Mouse (Mus musculus): ENCODE measurements around the gene Rfx3.
A peak's percentile ranks its signal among the peaks of the same experiment; 100 is the strongest.

The Rfx3 gene

GRCm38 (mm10) chr19:27905172-27905571 is 105.8 kb downstream of the Rfx3 start:
- no peak for DNase-seq (ENCODE audit: low read depth, low spot score)

DNA sequence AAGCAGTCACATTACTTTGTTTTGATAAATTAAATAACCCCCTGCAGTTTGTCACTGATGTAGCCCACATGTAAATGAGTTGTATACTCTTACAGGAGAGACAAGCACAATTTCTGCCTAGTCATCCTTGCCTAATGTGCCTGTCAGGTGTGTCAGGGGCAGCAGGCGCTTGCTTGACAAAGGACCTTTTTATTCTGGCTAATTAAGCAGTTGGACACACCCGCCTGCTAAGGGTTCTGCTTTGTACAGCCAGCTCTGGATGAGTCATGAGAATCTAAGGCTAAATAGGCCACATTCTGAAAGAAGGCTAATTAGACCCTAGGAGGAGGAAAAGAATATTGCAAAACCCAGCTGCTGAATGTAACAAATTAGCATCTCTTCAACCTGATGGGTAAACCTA is 106.3 kb downstream of the Rfx3 start:
- no peak for DNase-seq (ENCODE audit: low read depth, low spot score)

- no peak for DNase-seq (ENCODE audit: low read depth, low spot score)
Observed at GRCm38 (mm10) chr19:27904209-27904608, 106.8 kb downstream of the Rfx3 start.

GRCm38 (mm10) chr19:27902601-27903000 is 108.4 kb downstream of the Rfx3 start:
- no peak for DNase-seq (ENCODE audit: low read depth, low spot score)

GRCm38 (mm10) chr19:27901693-27902092 is 109.3 kb downstream of the Rfx3 start:
- no peak for DNase-seq (ENCODE audit: low read depth, low spot score)

- no peak for DNase-seq (ENCODE audit: low read depth, low spot score)
Observed at GRCm38 (mm10) chr19:27884520-27884919, 126.4 kb downstream of the Rfx3 start.

DNA sequence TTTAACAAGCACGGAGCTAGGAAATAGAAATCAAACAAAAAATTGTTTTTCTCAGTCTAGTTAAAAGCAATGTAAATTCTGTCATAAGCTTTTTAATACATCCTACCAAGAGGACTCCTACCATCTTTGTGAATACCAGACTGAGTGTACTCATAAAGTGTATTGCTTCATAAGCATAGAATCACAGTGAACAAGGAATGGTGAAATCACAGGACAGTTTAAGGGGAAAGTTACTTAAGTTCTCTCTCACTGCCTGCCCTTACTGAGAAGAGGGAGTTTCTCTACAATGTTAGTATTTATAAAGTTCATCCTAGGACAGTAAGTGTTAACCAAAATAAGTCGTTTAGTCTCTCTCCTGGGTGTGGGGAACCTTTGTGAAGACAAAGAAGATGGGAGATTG is 133.5 kb downstream of the Rfx3 start:
- DNase-seq (ENCODE audit: low read depth, low spot score) = no peak

DNA sequence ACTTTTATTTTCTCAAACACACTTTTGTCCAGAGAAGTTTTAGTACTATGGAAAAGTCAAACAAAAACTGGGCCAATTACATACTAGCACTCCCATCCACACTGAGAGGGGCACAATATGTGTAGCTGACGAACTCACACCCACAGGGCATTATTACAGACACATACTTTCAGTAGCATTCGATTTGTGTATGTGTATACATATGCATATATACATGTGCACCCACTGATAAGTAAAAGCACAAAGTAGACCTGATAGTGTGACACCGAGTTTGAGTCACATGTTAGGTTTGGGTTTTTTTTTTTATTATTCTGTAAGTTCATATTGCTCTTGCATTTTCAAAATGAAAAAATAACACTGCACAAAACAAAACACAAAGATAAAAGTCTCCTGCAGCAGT is 140.2 kb downstream of the Rfx3 start:
- DNase-seq (ENCODE audit: low read depth, low spot score) = no peak

- DNase-seq (ENCODE audit: low read depth, low spot score) = no peak
Observed at GRCm38 (mm10) chr19:27859641-27860040, 151.3 kb downstream of the Rfx3 start.

GRCm38 (mm10) chr19:27848946-27849345 is 162.0 kb downstream of the Rfx3 start:
- no peak for DNase-seq (ENCODE audit: low read depth, low spot score)

GRCm38 (mm10) chr19:27847055-27847454 is 163.9 kb downstream of the Rfx3 start:
- no peak for DNase-seq (ENCODE audit: low read depth, low spot score)

DNA sequence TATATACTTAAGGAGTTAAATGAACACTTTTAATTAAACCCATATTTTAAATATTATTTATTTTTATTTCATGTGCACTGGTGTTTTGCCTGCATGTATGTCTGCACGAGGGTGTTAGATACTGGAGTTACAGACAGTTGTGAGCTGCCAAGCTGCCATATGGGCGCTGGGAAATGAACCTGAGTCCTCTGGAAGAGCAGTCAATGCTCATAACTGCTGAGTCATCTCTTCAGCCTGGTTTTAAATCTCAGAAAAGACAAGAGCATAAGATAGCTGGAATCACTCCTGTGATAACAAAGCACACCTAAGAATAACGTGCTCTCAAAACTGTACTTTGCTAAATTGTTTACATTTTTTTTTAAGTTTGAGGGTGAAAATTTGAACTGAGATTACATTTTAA is 172.3 kb downstream of the Rfx3 start:
- DNase-seq (ENCODE audit: low read depth, low spot score) = no peak

DNA sequence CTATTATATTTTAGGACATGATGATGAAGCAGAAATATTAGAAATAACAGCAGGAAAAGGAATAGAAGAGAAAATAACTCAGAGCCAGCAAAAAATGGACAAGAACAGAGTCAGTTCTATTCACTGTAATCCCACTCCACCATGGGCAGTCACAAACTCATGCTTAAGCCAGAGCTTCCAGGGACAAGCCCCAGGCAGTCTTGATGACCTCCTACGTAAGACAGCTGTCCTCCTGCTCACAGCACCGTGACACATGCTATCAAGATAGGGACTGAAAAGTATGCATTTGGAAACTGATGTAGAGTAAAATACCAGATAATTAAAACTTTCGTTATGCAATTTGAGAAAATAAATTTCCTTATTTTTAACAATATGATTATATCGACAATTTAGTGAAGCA is 172.9 kb downstream of the Rfx3 start:
- no peak for DNase-seq (ENCODE audit: low read depth, low spot score)

DNA sequence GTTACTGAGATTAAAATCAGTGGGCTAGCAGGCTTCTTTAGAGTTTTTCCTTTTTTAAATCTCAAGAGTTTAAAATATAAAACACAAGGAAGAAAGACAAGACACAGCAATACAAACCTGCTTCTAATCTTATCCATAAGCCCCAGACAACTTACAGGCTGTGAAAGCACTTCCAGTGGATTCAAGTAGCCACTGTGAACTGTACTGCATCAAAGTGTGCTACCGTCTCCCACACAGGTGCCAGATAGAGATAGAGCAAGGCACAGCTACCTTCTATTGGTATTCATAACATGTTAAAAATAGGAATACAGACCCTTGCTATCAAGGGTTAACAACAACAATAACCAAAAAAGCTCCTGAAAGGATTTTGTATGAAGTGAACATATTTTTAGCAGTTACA is 178.5 kb downstream of the Rfx3 start:
- DNase-seq (ENCODE audit: low read depth, low spot score) = no peak

GRCm38 (mm10) chr19:27828316-27828715 is 182.7 kb downstream of the Rfx3 start:
- no peak for DNase-seq (ENCODE audit: low read depth, low spot score)

- no peak for DNase-seq (ENCODE audit: low read depth, low spot score)
Observed at GRCm38 (mm10) chr19:27817661-27818060, 193.3 kb downstream of the Rfx3 start.

DNA sequence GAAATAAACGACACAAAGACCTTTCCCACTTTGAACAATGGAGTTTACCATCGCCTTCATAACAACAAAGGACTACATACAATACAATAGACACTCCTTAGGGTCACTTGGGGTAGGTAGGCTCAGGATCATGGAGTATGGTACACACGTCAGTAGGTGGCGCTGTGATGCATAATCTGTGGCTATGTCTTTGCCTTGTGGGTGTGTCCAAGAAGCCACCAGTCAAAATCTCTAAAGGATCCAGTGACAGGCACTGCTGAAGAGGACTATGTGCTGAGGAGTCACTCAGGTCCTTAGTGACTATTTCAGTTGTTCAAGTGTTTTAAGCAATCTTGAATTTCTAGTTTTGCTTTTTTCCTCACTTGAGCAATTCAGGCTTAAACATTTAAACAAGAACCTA is 230.9 kb downstream of the Rfx3 start:
- no peak for DNase-seq (ENCODE audit: low read depth, low spot score)

DNA sequence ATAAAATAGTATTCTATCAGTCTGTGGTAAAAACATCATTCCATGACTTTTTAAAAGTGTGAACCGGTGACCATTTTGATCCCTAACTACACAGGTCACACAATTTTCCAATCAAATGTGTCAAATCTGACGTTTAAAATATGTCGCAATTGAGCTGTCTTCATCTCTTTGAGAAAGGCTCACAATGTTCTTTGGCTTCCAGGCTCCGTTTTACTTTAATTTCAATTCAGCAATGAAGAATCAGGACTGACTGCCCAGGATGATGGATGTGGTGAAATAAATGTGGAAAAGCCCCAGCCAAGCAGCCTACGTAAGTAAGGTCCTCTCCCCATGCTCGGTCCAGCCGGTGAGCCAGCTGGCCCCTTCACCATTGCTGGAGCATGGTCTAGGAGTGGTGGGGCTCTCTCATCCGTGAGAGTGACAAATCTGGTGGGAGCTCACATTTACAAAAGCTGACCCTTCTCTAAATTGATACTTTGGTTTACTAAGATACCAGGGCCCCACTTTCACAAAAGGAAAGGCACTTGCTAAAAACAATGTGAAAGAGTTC is 240.2 kb downstream of the Rfx3 start:
- DNase-seq (ENCODE audit: low read depth, low spot score) = no peak

DNA sequence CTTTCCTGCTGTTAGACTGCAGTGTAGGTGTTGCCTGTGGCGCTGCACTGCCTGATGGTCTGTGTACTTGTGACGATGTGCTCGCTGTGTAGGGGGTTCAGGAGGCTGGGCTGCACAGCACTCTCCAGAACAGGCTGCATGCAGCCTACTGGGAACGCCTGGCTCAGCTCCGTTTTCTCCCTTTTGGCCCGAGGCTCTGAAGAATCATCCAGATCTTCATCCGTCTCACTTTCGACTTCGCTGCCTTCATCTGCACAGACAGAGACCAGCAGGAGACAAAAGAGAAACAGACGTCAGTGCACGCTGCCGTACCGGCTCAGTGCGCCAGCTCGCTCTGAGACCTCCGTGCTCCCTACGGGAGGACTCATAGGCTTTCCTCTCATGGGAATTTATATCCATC is 242.5 kb downstream of the Rfx3 start:
- DNase-seq (ENCODE audit: low read depth, low spot score) = peak; percentile 22

GRCm38 (mm10) chr19:27760309-27760708 is 250.7 kb downstream of the Rfx3 start:
- no peak for DNase-seq (ENCODE audit: low read depth, low spot score)

- no peak for DNase-seq (ENCODE audit: low read depth, low spot score)
Observed at GRCm38 (mm10) chr19:27759347-27759746, 251.6 kb downstream of the Rfx3 start.

- DNase-seq (ENCODE audit: low read depth, low spot score) = no peak
Observed at GRCm38 (mm10) chr19:27747301-27747700, 263.7 kb downstream of the Rfx3 start.

GRCm38 (mm10) chr19:27738908-27739307 is 272.1 kb downstream of the Rfx3 start:
- DNase-seq (ENCODE audit: low read depth, low spot score) = no peak

- no peak for DNase-seq (ENCODE audit: low read depth, low spot score)
Observed at GRCm38 (mm10) chr19:27736571-27736970, 274.4 kb downstream of the Rfx3 start.

Data from brain, embryonic 18.5 days (tissue).